Mouse (Mus musculus): Measurements from ENCODE around the gene Mphosph9. TPM values are rescaled to one million over a fixed set of nuclear protein-coding genes. Genes with fewer than 3 reads are reported as not detected.

Gene Mphosph9
- total and polyA plus RNA-seq, 3 experiments = 10.4 to 60.8 (median 10.9) TPM

GRCm38 (mm10) chr5:124247296-124247695 is 80.5 kb downstream of the Mphosph9 start:
- Histone ChIP-seq H3K27ac (ENCODE audit: control insufficient read depth, low read depth, low read length) (no peak overlapping the region), H3K27me3 (ENCODE audit: control insufficient read depth in 1 of 2, insufficient read depth in 2 of 2, low read length in 2 of 2) (no peaks in the 10 kb centered on the region), H3K36me3 (ENCODE audit: control insufficient read depth in 1 of 2, insufficient read depth in 2 of 2, low read length in 2 of 2) (peaks cover 0 to 3% of the 10 kb centered on the region in 2 experiments; a peak in 3 of 4 replicates)

GRCm38 (mm10) chr5:124244885-124245284 is 82.9 kb downstream of the Mphosph9 start:
- Histone ChIP-seq H3K79me2 (ENCODE audit: control insufficient read depth, insufficient read depth, low read length, poor library complexity) (peaks cover 11% of the 10 kb centered on the region), H3K9ac (ENCODE audit: control insufficient read depth, low read depth, low read length, poor library complexity, severe bottlenecking) (no peak overlapping the region), H3K27ac (ENCODE audit: control insufficient read depth, low read depth, low read length) (no peak overlapping the region), H3K36me3 (ENCODE audit: control insufficient read depth in 1 of 2, insufficient read depth in 2 of 2, low read length in 2 of 2) (no peaks in the 10 kb centered on the region; a peak in 2 of 4 replicates), H3K4me3 (ENCODE audit: control insufficient read depth in 1 of 2, insufficient read depth in 1 of 2, low read depth in 2 of 2, low read length in 2 of 2) (no peak overlapping the region), H3K27me3 (ENCODE audit: control insufficient read depth in 1 of 2, insufficient read depth in 2 of 2, low read length in 2 of 2) (no peaks in the 10 kb centered on the region), H3K4me1 (ENCODE audit: control insufficient read depth in 1 of 2, insufficient read depth in 2 of 2, low read length in 2 of 2) (no peaks in the 10 kb centered on the region), H3K9me3 (replicated peaks; ENCODE audit: insufficient read depth, low read length) (no peaks in the 10 kb centered on the region)
- no peak for TF ChIP-seq MAFK (IDR thresholded peaks at IDR 0.05; ENCODE audit: borderline replicate concordance, low read depth, low read length)
- no peak for TF ChIP-seq EP300 (IDR thresholded peaks at IDR 0.05; ENCODE audit: low read depth in 1 of 2, low read length in 2 of 2)
- TF ChIP-seq HCFC1 (IDR thresholded peaks at IDR 0.05; ENCODE audit: low read depth, low read length) = no peak
- no peak for TF ChIP-seq MXI1 (IDR thresholded peaks at IDR 0.05; ENCODE audit: low read depth, low read length)
- no peak for TF ChIP-seq ZNF384 (IDR thresholded peaks at IDR 0.05; ENCODE audit: low read depth, low read length)
- TF ChIP-seq JUND (IDR thresholded peaks at IDR 0.05; ENCODE audit: low read depth, low read length) = no peak
- no peak for TF ChIP-seq UBTF (IDR thresholded peaks at IDR 0.05; ENCODE audit: borderline replicate concordance, insufficient read depth, low read depth, low read length)
- TF ChIP-seq RAD21 (IDR thresholded peaks at IDR 0.05; ENCODE audit: low read depth, low read length) = no peak
- no peak for DNase-seq (ENCODE audit: low read depth, low spot score)

More at GRCm38 (mm10) chr5:124247296-124247695, 80.5 kb downstream of the Mphosph9 start:
- Histone ChIP-seq H3K9me3 (replicated peaks; ENCODE audit: insufficient read depth, low read length) (no peaks in the 10 kb centered on the region), H3K79me2 (ENCODE audit: control insufficient read depth, insufficient read depth, low read length, poor library complexity) (peaks cover 15% of the 10 kb centered on the region), H3K9ac (ENCODE audit: control insufficient read depth, low read depth, low read length, poor library complexity, severe bottlenecking) (no peak overlapping the region), H3K4me1 (ENCODE audit: control insufficient read depth in 1 of 2, insufficient read depth in 2 of 2, low read length in 2 of 2) (no peaks in the 10 kb centered on the region), H3K4me3 (ENCODE audit: control insufficient read depth in 1 of 2, insufficient read depth in 1 of 2, low read depth in 2 of 2, low read length in 2 of 2) (no peak overlapping the region)
- no peak for TF ChIP-seq MAZ (IDR thresholded peaks at IDR 0.05; ENCODE audit: low read depth, low read length)
- TF ChIP-seq UBTF (IDR thresholded peaks at IDR 0.05; ENCODE audit: borderline replicate concordance, insufficient read depth, low read depth, low read length) = no peak
- no peak for TF ChIP-seq E2F4 (IDR thresholded peaks at IDR 0.05; ENCODE audit: borderline replicate concordance, low read depth, low read length)
- TF ChIP-seq USF1 (IDR thresholded peaks at IDR 0.05; ENCODE audit: low read depth, low read length) = no peak
- no peak for TF ChIP-seq MYC (IDR thresholded peaks at IDR 0.05; ENCODE audit: low read depth, low read length)
- DNase-seq (ENCODE audit: low read depth, low spot score) = no peak

- Histone ChIP-seq H3K9ac (ENCODE audit: control insufficient read depth, low read depth, low read length, poor library complexity, severe bottlenecking) (no peak overlapping the region), H3K27me3 (ENCODE audit: control insufficient read depth in 1 of 2, insufficient read depth in 2 of 2, low read length in 2 of 2) (no peaks in the 10 kb centered on the region), H3K4me1 (ENCODE audit: control insufficient read depth in 1 of 2, insufficient read depth in 2 of 2, low read length in 2 of 2) (no peaks in the 10 kb centered on the region), H3K79me2 (ENCODE audit: control insufficient read depth, insufficient read depth, low read length, poor library complexity) (peaks cover 8% of the 10 kb centered on the region), H3K4me3 (ENCODE audit: control insufficient read depth in 1 of 2, insufficient read depth in 1 of 2, low read depth in 2 of 2, low read length in 2 of 2) (no peak overlapping the region), H3K9me3 (replicated peaks; ENCODE audit: insufficient read depth, low read length) (no peaks in the 10 kb centered on the region), H3K36me3 (ENCODE audit: control insufficient read depth in 1 of 2, insufficient read depth in 2 of 2, low read length in 2 of 2) (no peaks in the 10 kb centered on the region; a peak in 2 of 4 replicates), H3K27ac (ENCODE audit: control insufficient read depth, low read depth, low read length) (no peak overlapping the region)
- TF ChIP-seq MXI1 (IDR thresholded peaks at IDR 0.05; ENCODE audit: low read depth, low read length) (no peak), TAL1 (IDR thresholded peaks at IDR 0.05; ENCODE audit: low read length) (no peak), MYC (IDR thresholded peaks at IDR 0.05; ENCODE audit: low read depth, low read length) (no peak), USF2 (IDR thresholded peaks at IDR 0.05; ENCODE audit: borderline replicate concordance in 1 of 2, insufficient read depth in 1 of 2, low read depth in 1 of 2, low read length in 2 of 2) (no peak), USF1 (IDR thresholded peaks at IDR 0.05; ENCODE audit: low read depth, low read length) (no peak), ZMIZ1 (IDR thresholded peaks at IDR 0.05; ENCODE audit: low read depth, low read length) (no peak), MAFK (IDR thresholded peaks at IDR 0.05; ENCODE audit: borderline replicate concordance, low read depth, low read length) (no peak), ZC3H11A (IDR thresholded peaks at IDR 0.05; ENCODE audit: low read depth, low read length) (no peak), POLR2A (IDR thresholded peaks at IDR 0.05; ENCODE audit: control insufficient read depth in 1 of 2, insufficient read depth in 1 of 2, low read depth in 1 of 2, low read length in 2 of 2, poor library complexity in 1 of 2) (no peak), UBTF (IDR thresholded peaks at IDR 0.05; ENCODE audit: borderline replicate concordance, insufficient read depth, low read depth, low read length) (no peak), MAZ (IDR thresholded peaks at IDR 0.05; ENCODE audit: low read depth, low read length) (no peak)
- no peak for DNase-seq (ENCODE audit: low read depth, low spot score)
Observed at GRCm38 (mm10) chr5:124244449-124244848, 83.3 kb downstream of the Mphosph9 start.

Data from MEL (cell line).